8 mouse cellular contexts compared by ENCODE assay signal in genomic region chr8:105757796-105758276, GRCm38 (mm10). TPM values are rescaled to one million over a fixed set of nuclear protein-coding genes. Genes with fewer than 3 reads are reported as not detected.
DNase-seq lines count a peak whose midpoint lies in the region; ATAC-seq and TF ChIP-seq lines count a peak whose summit lies in the region.

No protein-coding gene starts in this region.

- peak overlapping the region; percentile 80 for H3K9ac ChIP-seq in hindbrain, postnatal 0 days (replicated peaks; ENCODE audit: low read length)
- peak overlapping the region; percentile 79 for H3K9ac ChIP-seq in neural tube, embryonic 12.5 days

- 3% methylated on average over 12 of the region's 12 CpGs for WGBS in lung, adult 2 months
- under 1% methylated on average over 12 of the region's 12 CpGs for WGBS in hindbrain, postnatal 0 days
- WGBS in neural tube, embryonic 12.5 days = 1% methylated on average over 12 of the region's 12 CpGs

- TF ChIP-seq POLR2A in lung, adult 2 months (IDR thresholded peaks at IDR 0.05; ENCODE audit: borderline replicate concordance, extremely low read depth, low read depth, low read length) = no peak

- peak overlapping the region; percentile 96 for H3K4me3 ChIP-seq in lung, adult 2 months (replicated peaks; ENCODE audit: extremely low read depth, low read depth, low read length)
- H3K4me3 ChIP-seq in brown adipose tissue, adult 24 weeks (ENCODE audit: insufficient read depth, low read depth, low read length) = peak overlapping the region; percentile 94
- peak overlapping the region; percentile 97 for H3K4me3 ChIP-seq in hindbrain, postnatal 0 days (ENCODE audit: low read length)
- H3K4me3 ChIP-seq in neural tube, embryonic 12.5 days = peak overlapping the region; percentile 90

- no peaks in the 10 kb centered on the region for H3K9me3 ChIP-seq in hindbrain, postnatal 0 days (ENCODE audit: low read length)
- H3K9me3 ChIP-seq in neural tube, embryonic 12.5 days = no peaks in the 10 kb centered on the region

- H3K4me2 ChIP-seq in hindbrain, postnatal 0 days (ENCODE audit: low read depth, low read length) = peak overlapping the region; percentile 62
- H3K4me2 ChIP-seq in neural tube, embryonic 12.5 days (replicated peaks) = peak overlapping the region; percentile 64

- DNase-seq in lung, adult 2 months = no peak
- DNase-seq in lung, postnatal 14 days = no peak
- DNase-seq in hindbrain, postnatal 0 days (ENCODE audit: low spot score) = no peak
- DNase-seq in adrenal gland, postnatal 25 days = no peak
- no peak for DNase-seq in kidney, postnatal 25 days
- DNase-seq in layer of hippocampus, postnatal 10 days (ENCODE audit: low spot score in 2 of 2) = no peak

- H3K36me3 ChIP-seq in hindbrain, postnatal 0 days (ENCODE audit: insufficient read depth, low read length) = no peaks in the 10 kb centered on the region
- no peaks in the 10 kb centered on the region for H3K36me3 ChIP-seq in neural tube, embryonic 12.5 days

- no peak for TF ChIP-seq CTCF in lung, adult 2 months (IDR thresholded peaks at IDR 0.05; ENCODE audit: insufficient read depth, low read length)
- no peak for TF ChIP-seq CTCF in hindbrain, postnatal 0 days (IDR thresholded peaks at IDR 0.05; ENCODE audit: low read depth)

- H3K4me1 ChIP-seq in lung, adult 2 months (ENCODE audit: control insufficient read depth, insufficient read depth, low read length) = no peaks in the 10 kb centered on the region; the same call in 1 of the 2 replicates
- 0 out of 2 replicates have a peak, but pooled peaks cover 5% of the 10 kb centered on the region for H3K4me1 ChIP-seq in brown adipose tissue, adult 24 weeks (ENCODE audit: control insufficient read depth, insufficient read depth, insufficient read length, low read length)
- H3K4me1 ChIP-seq in hindbrain, postnatal 0 days (ENCODE audit: insufficient read depth, low read length) = 0 out of 2 replicates have a peak, but pooled peaks cover 5% of the 10 kb centered on the region
- 0 out of 2 replicates have a peak, but pooled peaks cover 6% of the 10 kb centered on the region for H3K4me1 ChIP-seq in neural tube, embryonic 12.5 days

- H3K27me3 ChIP-seq in hindbrain, postnatal 0 days (ENCODE audit: insufficient read depth, low read length) = no peaks in the 10 kb centered on the region
- no peaks in the 10 kb centered on the region for H3K27me3 ChIP-seq in neural tube, embryonic 12.5 days (replicated peaks)

- no peak; the same call in 1 of the 2 replicates for ATAC-seq in hindbrain, postnatal 0 days
- ATAC-seq in neural tube, embryonic 12.5 days (ENCODE audit: low FRiP score, low read depth) = peak; percentile 46

- peak overlapping the region; percentile 11; the same call in 1 of the 2 replicates for H3K27ac ChIP-seq in brown adipose tissue, adult 24 weeks (replicated peaks; ENCODE audit: low read depth, low read length)
- H3K27ac ChIP-seq in hindbrain, postnatal 0 days = peak overlapping the region; percentile 93
- peak overlapping the region; percentile 62 for H3K27ac ChIP-seq in neural tube, embryonic 12.5 days

RNA-seq across cellular contexts. Expression of gene Gfod2, which starts 0.6 kb away (rescaled TPM):
- polyA plus RNA-seq in lung, adult 2 months (2012; rRNA removed) = 12.2 and 14.8 TPM in 2 replicates
- 4.0 and 4.1 TPM in 2 replicates for polyA plus RNA-seq in brown adipose tissue, adult 24 weeks (2012; ENCODE audit: insufficient read depth, insufficient read length, missing spikeins)
- total RNA-seq in hindbrain, postnatal 0 days (2014; rRNA removed) = 53.1 and 56.3 TPM in 2 replicates
- 53.7 and 53.8 TPM in 2 replicates for polyA plus RNA-seq in hindbrain, postnatal 0 days (2015; fragmentation: Nextera tagmentation; extraction: Ambion mirVana)
- polyA plus RNA-seq in neural tube, embryonic 12.5 days (2016; fragmentation: Nextera tagmentation; extraction: Ambion mirVana) = 63.1 and 64.6 TPM in 2 replicates
- total RNA-seq in adrenal gland, postnatal 25 days (2021) = 9.3 and 9.6 TPM in 2 replicates
- total RNA-seq in layer of hippocampus, postnatal 10 days (2021) = 10 to 100 TPM; 25.2 to 30.7 TPM

RNA-seq across cellular contexts. Expression of gene Enkd1, which starts 49.8 kb away (rescaled TPM):
- 9.6 and 9.9 TPM in 2 replicates for polyA plus RNA-seq in lung, adult 2 months (2012; rRNA removed)
- 0.52 TPM in 1 of 2 replicates, not detected in the other for polyA plus RNA-seq in brown adipose tissue, adult 24 weeks (2012; ENCODE audit: insufficient read depth, insufficient read length, missing spikeins)
- 11.7 and 12.1 TPM in 2 replicates for total RNA-seq in hindbrain, postnatal 0 days (2014; rRNA removed)
- polyA plus RNA-seq in hindbrain, postnatal 0 days (2015; fragmentation: Nextera tagmentation; extraction: Ambion mirVana) = 17.3 and 18.5 TPM in 2 replicates
- 19.4 and 20.3 TPM in 2 replicates for polyA plus RNA-seq in neural tube, embryonic 12.5 days (2016; fragmentation: Nextera tagmentation; extraction: Ambion mirVana)
- 4.0 and 7.7 TPM in 2 replicates for total RNA-seq in adrenal gland, postnatal 25 days (2021)
- 10 to 100 TPM; 11.3 to 13.2 TPM for total RNA-seq in layer of hippocampus, postnatal 10 days (2021)

RNA-seq across cellular contexts. Expression of gene 4933405L10Rik, which starts 50.4 kb away (rescaled TPM):
- polyA plus RNA-seq in lung, adult 2 months (2012; rRNA removed) = not detected in 2 replicates
- 0.87 TPM in 1 of 2 replicates, not detected in the other for polyA plus RNA-seq in brown adipose tissue, adult 24 weeks (2012; ENCODE audit: insufficient read depth, insufficient read length, missing spikeins)
- total RNA-seq in hindbrain, postnatal 0 days (2014; rRNA removed) = not detected in 2 replicates
- polyA plus RNA-seq in hindbrain, postnatal 0 days (2015; fragmentation: Nextera tagmentation; extraction: Ambion mirVana) = 0.38 and 0.42 TPM in 2 replicates
- not detected in 2 replicates for polyA plus RNA-seq in neural tube, embryonic 12.5 days (2016; fragmentation: Nextera tagmentation; extraction: Ambion mirVana)
- total RNA-seq in adrenal gland, postnatal 25 days (2021) = not detected in 2 replicates
- not detected for total RNA-seq in layer of hippocampus, postnatal 10 days (2021)

RNA-seq across cellular contexts. Expression of gene Pard6a, which starts 56.9 kb away (rescaled TPM):
- 14.1 and 14.5 TPM in 2 replicates for polyA plus RNA-seq in lung, adult 2 months (2012; rRNA removed)
- polyA plus RNA-seq in brown adipose tissue, adult 24 weeks (2012; ENCODE audit: insufficient read depth, insufficient read length, missing spikeins) = 10.2 and 10.6 TPM in 2 replicates
- total RNA-seq in hindbrain, postnatal 0 days (2014; rRNA removed) = 67.6 and 84.6 TPM in 2 replicates
- 74.4 and 75.5 TPM in 2 replicates for polyA plus RNA-seq in hindbrain, postnatal 0 days (2015; fragmentation: Nextera tagmentation; extraction: Ambion mirVana)
- 31.9 and 38.5 TPM in 2 replicates for polyA plus RNA-seq in neural tube, embryonic 12.5 days (2016; fragmentation: Nextera tagmentation; extraction: Ambion mirVana)
- 10.1 and 10.4 TPM in 2 replicates for total RNA-seq in adrenal gland, postnatal 25 days (2021)
- 10 to 100 TPM; 38.6 to 39.7 TPM for total RNA-seq in layer of hippocampus, postnatal 10 days (2021)

RNA-seq across cellular contexts. Expression of gene Acd, which starts 56.9 kb away (rescaled TPM):
- polyA plus RNA-seq in lung, adult 2 months (2012; rRNA removed) = 33.8 and 37.8 TPM in 2 replicates
- polyA plus RNA-seq in brown adipose tissue, adult 24 weeks (2012; ENCODE audit: insufficient read depth, insufficient read length, missing spikeins) = 12.3 and 15.9 TPM in 2 replicates
- total RNA-seq in hindbrain, postnatal 0 days (2014; rRNA removed) = 25.8 and 39.3 TPM in 2 replicates
- 82.1 and 88.2 TPM in 2 replicates for polyA plus RNA-seq in hindbrain, postnatal 0 days (2015; fragmentation: Nextera tagmentation; extraction: Ambion mirVana)
- polyA plus RNA-seq in neural tube, embryonic 12.5 days (2016; fragmentation: Nextera tagmentation; extraction: Ambion mirVana) = 84.1 and 90.7 TPM in 2 replicates
- total RNA-seq in adrenal gland, postnatal 25 days (2021) = 20.9 and 26.3 TPM in 2 replicates
- 10 to 100 TPM; 45.4 to 49.4 TPM for total RNA-seq in layer of hippocampus, postnatal 10 days (2021)

Comparison
In these comparisons a context has a peak if more than half of its experiments do, and no peak if none do; other contexts are left out.
1. H3K27ac ChIP-seq: peak in every context shown above with its lines; median percentile 93 in hindbrain, postnatal 0 days; 62 in neural tube, embryonic 12.5 days; 11 in brown adipose tissue, adult 24 weeks.